ENCODE assay signal across 23 mouse cellular contexts in the genomic region with DNA sequence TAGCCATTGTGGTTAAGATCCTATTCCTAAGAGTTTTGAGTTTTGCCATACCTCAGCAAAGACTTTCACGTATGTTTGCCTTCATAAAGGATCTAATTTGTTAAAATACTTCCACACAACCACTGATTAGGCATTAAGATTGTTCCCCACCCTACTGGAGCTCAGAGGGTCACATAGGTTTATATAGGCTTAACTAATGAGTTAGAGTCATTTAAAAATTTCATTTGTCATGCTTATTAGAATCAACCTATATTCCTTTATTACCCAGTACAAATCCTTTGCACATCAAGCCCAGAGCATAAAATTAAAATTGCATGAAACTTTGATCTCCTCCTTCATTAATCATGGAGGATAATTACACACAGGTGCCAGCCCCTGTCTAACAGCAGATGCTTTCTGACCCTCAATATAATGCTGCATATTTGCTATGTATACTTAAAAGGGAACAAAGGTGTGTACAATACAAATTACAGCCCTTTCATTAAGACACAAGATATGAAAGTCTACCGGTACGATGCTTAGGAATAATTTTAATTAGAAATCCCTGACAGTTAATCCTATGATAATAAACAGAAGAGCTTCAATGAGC.
DNase-seq lines count a peak whose midpoint lies in the region; ATAC-seq lines count a peak whose summit lies in the region.
"Had no signal": no experiment of that assay in that cellular context is flagged by ENCODE, and none has a peak within 500 bp of the region (broad histone marks: within the 10 kb centered on the region; RNA-seq: fewer than 3 reads in every experiment).

No protein-coding gene starts in this region.

- H3K27ac ChIP-seq in forebrain, embryonic 11.5 days (ENCODE audit: low read depth, low read length) = no peak overlapping the region
- no peak overlapping the region for H3K27ac ChIP-seq in forebrain, embryonic 12.5 days
- 0 out of 2 replicates have a peak overlapping the region, but pooled peaks have one; percentile 20 for H3K27ac ChIP-seq in hindbrain, embryonic 15.5 days (replicated peaks)
- no peak overlapping the region for H3K27ac ChIP-seq in hindbrain, embryonic 13.5 days
- no peak overlapping the region for H3K27ac ChIP-seq in midbrain, embryonic 15.5 days
- no peak overlapping the region for H3K27ac ChIP-seq in midbrain, embryonic 11.5 days (ENCODE audit: low read depth, low read length)
- H3K27ac ChIP-seq: forebrain, embryonic 10.5 days; forebrain, embryonic 15.5 days; heart, embryonic 10.5 days; heart, embryonic 13.5 days; hindbrain, postnatal 0 days had no signal

- H3K9ac ChIP-seq in forebrain, embryonic 11.5 days (ENCODE audit: low read length) = no peak overlapping the region
- H3K9ac ChIP-seq in forebrain, embryonic 12.5 days = no peak overlapping the region
- H3K9ac ChIP-seq in hindbrain, embryonic 15.5 days = no peak overlapping the region
- no peak overlapping the region for H3K9ac ChIP-seq in hindbrain, embryonic 13.5 days
- no peak overlapping the region for H3K9ac ChIP-seq in midbrain, embryonic 15.5 days
- H3K9ac ChIP-seq in midbrain, embryonic 11.5 days (ENCODE audit: low read length) = no peak overlapping the region
- H3K9ac ChIP-seq: forebrain, embryonic 15.5 days; heart, embryonic 13.5 days had no signal

- H3K4me1 ChIP-seq in forebrain, embryonic 11.5 days (replicated peaks; ENCODE audit: control insufficient read depth, insufficient read depth, low read length) = no peaks in the 10 kb centered on the region
- no peaks in the 10 kb centered on the region for H3K4me1 ChIP-seq in forebrain, embryonic 12.5 days
- H3K4me1 ChIP-seq in hindbrain, embryonic 15.5 days (replicated peaks) = 0 out of 2 replicates have a peak, but pooled peaks cover 2% of the 10 kb centered on the region
- H3K4me1 ChIP-seq in hindbrain, embryonic 13.5 days (replicated peaks) = 0 out of 2 replicates have a peak, but pooled peaks cover 5% of the 10 kb centered on the region
- no peaks in the 10 kb centered on the region for H3K4me1 ChIP-seq in midbrain, embryonic 15.5 days
- H3K4me1 ChIP-seq in midbrain, embryonic 11.5 days (ENCODE audit: control insufficient read depth, insufficient read depth, low read length) = no peaks in the 10 kb centered on the region
- H3K4me1 ChIP-seq: forebrain, embryonic 10.5 days; forebrain, embryonic 15.5 days; heart, embryonic 10.5 days; heart, embryonic 13.5 days had no signal

- peak; percentile 42; the same call in 1 of the 2 replicates for ATAC-seq in forebrain, embryonic 11.5 days (replicated peaks; ENCODE audit: low FRiP score)
- ATAC-seq in forebrain, embryonic 12.5 days (ENCODE audit: low FRiP score) = no peak
- no peak for ATAC-seq in hindbrain, embryonic 15.5 days (ENCODE audit: low FRiP score, low read depth)
- ATAC-seq in hindbrain, embryonic 13.5 days (ENCODE audit: low FRiP score) = no peak
- ATAC-seq in midbrain, embryonic 15.5 days (replicated peaks) = peak; percentile 78
- ATAC-seq in midbrain, embryonic 11.5 days (ENCODE audit: low FRiP score) = no peak
- ATAC-seq: activated CD4-positive, CD25-positive, alpha-beta regulatory T cell, adult 4 months; forebrain, embryonic 15.5 days; hindbrain, postnatal 0 days; inflammation-experienced regulatory T-cells, adult 6 months; intestine, embryonic 16.5 days had no signal

- H3K4me2 ChIP-seq in forebrain, embryonic 11.5 days (ENCODE audit: low read depth, low read length, severe bottlenecking) = no peak overlapping the region
- H3K4me2 ChIP-seq in forebrain, embryonic 12.5 days = no peak overlapping the region
- H3K4me2 ChIP-seq in hindbrain, embryonic 15.5 days = no peak overlapping the region
- no peak overlapping the region for H3K4me2 ChIP-seq in hindbrain, embryonic 13.5 days
- H3K4me2 ChIP-seq in midbrain, embryonic 15.5 days = no peak overlapping the region
- no peak overlapping the region for H3K4me2 ChIP-seq in midbrain, embryonic 11.5 days
- H3K4me2 ChIP-seq: forebrain, embryonic 15.5 days; heart, embryonic 13.5 days had no signal

- no peak overlapping the region for H3K4me3 ChIP-seq in forebrain, embryonic 11.5 days (ENCODE audit: low read depth, low read length)
- H3K4me3 ChIP-seq in forebrain, embryonic 12.5 days (replicated peaks) = no peak overlapping the region
- no peak overlapping the region for H3K4me3 ChIP-seq in hindbrain, embryonic 15.5 days
- no peak overlapping the region for H3K4me3 ChIP-seq in hindbrain, embryonic 13.5 days
- no peak overlapping the region for H3K4me3 ChIP-seq in midbrain, embryonic 15.5 days
- H3K4me3 ChIP-seq in midbrain, embryonic 11.5 days (ENCODE audit: low read depth, low read length) = no peak overlapping the region
- H3K4me3 ChIP-seq: forebrain, embryonic 10.5 days; forebrain, embryonic 15.5 days; heart, embryonic 10.5 days; heart, embryonic 13.5 days had no signal

- H3K9me3 ChIP-seq in forebrain, embryonic 11.5 days (ENCODE audit: control insufficient read depth, low read length) = no peaks in the 10 kb centered on the region
- H3K9me3 ChIP-seq in forebrain, embryonic 12.5 days = no peaks in the 10 kb centered on the region
- H3K9me3 ChIP-seq in hindbrain, embryonic 15.5 days = no peaks in the 10 kb centered on the region
- H3K9me3 ChIP-seq in hindbrain, embryonic 13.5 days = no peaks in the 10 kb centered on the region
- H3K9me3 ChIP-seq in midbrain, embryonic 15.5 days = no peaks in the 10 kb centered on the region
- no peaks in the 10 kb centered on the region for H3K9me3 ChIP-seq in midbrain, embryonic 11.5 days (ENCODE audit: control insufficient read depth, low read length)
- H3K9me3 ChIP-seq: forebrain, embryonic 10.5 days; forebrain, embryonic 15.5 days; heart, embryonic 10.5 days; heart, embryonic 13.5 days had no signal

- 65% methylated on average over 3 of the region's 3 CpGs for WGBS in forebrain, embryonic 11.5 days
- 68% methylated on average over 3 of the region's 3 CpGs for WGBS in forebrain, embryonic 12.5 days
- WGBS in hindbrain, embryonic 15.5 days = 65% methylated on average over 3 of the region's 3 CpGs
- WGBS in hindbrain, embryonic 13.5 days = 69% methylated on average over 3 of the region's 3 CpGs
- WGBS in midbrain, embryonic 15.5 days = 62% methylated on average over 3 of the region's 3 CpGs
- 87% methylated on average over 3 of the region's 3 CpGs for WGBS in midbrain, embryonic 11.5 days

- H3K36me3 ChIP-seq in forebrain, embryonic 11.5 days (ENCODE audit: control insufficient read depth, insufficient read depth, low read length) = no peaks in the 10 kb centered on the region
- H3K36me3 ChIP-seq in forebrain, embryonic 12.5 days (replicated peaks) = no peaks in the 10 kb centered on the region
- H3K36me3 ChIP-seq in hindbrain, embryonic 15.5 days = no peaks in the 10 kb centered on the region
- no peaks in the 10 kb centered on the region for H3K36me3 ChIP-seq in hindbrain, embryonic 13.5 days
- H3K36me3 ChIP-seq in midbrain, embryonic 15.5 days (replicated peaks) = no peaks in the 10 kb centered on the region
- no peaks in the 10 kb centered on the region for H3K36me3 ChIP-seq in midbrain, embryonic 11.5 days (ENCODE audit: control insufficient read depth, insufficient read depth, low read length)
- H3K36me3 ChIP-seq: forebrain, embryonic 10.5 days; forebrain, embryonic 15.5 days; heart, embryonic 10.5 days; heart, embryonic 13.5 days had no signal

- no peaks in the 10 kb centered on the region for H3K27me3 ChIP-seq in forebrain, embryonic 11.5 days (ENCODE audit: control insufficient read depth, insufficient read depth, low read length)
- no peaks in the 10 kb centered on the region for H3K27me3 ChIP-seq in forebrain, embryonic 12.5 days
- no peaks in the 10 kb centered on the region for H3K27me3 ChIP-seq in hindbrain, embryonic 15.5 days
- no peaks in the 10 kb centered on the region for H3K27me3 ChIP-seq in hindbrain, embryonic 13.5 days
- no peaks in the 10 kb centered on the region for H3K27me3 ChIP-seq in midbrain, embryonic 15.5 days (replicated peaks)
- no peaks in the 10 kb centered on the region for H3K27me3 ChIP-seq in midbrain, embryonic 11.5 days (ENCODE audit: control insufficient read depth, insufficient read depth, low read length)
- H3K27me3 ChIP-seq: forebrain, embryonic 15.5 days; heart, embryonic 13.5 days had no signal

- no peak for DNase-seq in forebrain, embryonic 11.5 days (ENCODE audit: low spot score)
- DNase-seq in midbrain, embryonic 11.5 days (ENCODE audit: low spot score, missing footprints) = no peak
- DNase-seq: adrenal gland, adult 8-10 months; adrenal gland, postnatal 25 days; cerebellum, adult 18-20 months; cerebellum, adult 9-10 months; cerebellum, postnatal 14 days; gastrocnemius, postnatal 25 days; heart, adult 18-20 months; heart, postnatal 14 days; heart, postnatal 4 days had no signal

Comparison
In these comparisons a context has a peak if more than half of its experiments do, and no peak if none do; other contexts are left out.
1. ATAC-seq: peak in forebrain, embryonic 11.5 days (single experiment) and midbrain, embryonic 15.5 days (single experiment); none in forebrain, embryonic 12.5 days (single experiment), hindbrain, embryonic 15.5 days (single experiment), hindbrain, embryonic 13.5 days (single experiment) and midbrain, embryonic 11.5 days (single experiment).